Mouse (Mus musculus) T-helper 17 cell (primary cell): ENCODE results near the gene Dazap2.

ENCODE experiments used
- in situ Hi-C, 2 experiments: fragments of 300-600 bp; cut with MboI, MseI; formaldehyde crosslinking; loops; 1 replicate in 1 of 2; 2 replicates in 1 of 2; pipeline ENCODE4 v1.15.1; 2025; ENCODE audit warnings: high pct_unique_total_duplicates in 2 of 2

The Dazap2 gene

GRCm38 (mm10) chr15:100614996-100615824 lies at the start of gene Dazap2:
TSS of gene Dazap2 (plus strand) at chr15:100615349.
- in situ Hi-C loops = no loop called here

GRCm38 (mm10) chr15:100566531-100566930 lies 48.6 kb upstream of the Dazap2 start:
- in situ Hi-C loops = no loop called here

DNA sequence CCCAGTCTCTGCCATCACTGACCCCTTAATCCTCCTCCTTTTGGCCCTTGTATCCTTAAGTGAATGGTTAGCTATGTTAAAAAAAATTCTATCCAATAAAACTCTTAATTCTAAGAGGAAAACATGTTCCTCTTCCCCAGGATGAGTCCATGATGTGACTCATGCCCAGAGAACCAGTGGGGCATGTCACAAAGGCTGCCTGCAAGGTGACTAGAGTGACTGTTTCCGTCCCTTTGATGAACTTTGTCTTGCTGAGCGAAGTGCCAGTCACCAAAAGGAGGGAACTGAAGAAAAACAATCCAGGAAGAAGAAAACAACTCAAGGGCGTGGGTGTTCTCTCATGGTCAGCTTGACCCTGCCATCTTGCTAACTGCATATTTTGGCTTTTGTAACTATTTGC lies 45.9 kb upstream of the Dazap2 start:
- in situ Hi-C loops = no loop called here

GRCm38 (mm10) chr15:100573946-100574345 lies 41.2 kb upstream of the Dazap2 start:
- in situ Hi-C loops = no loop called here

- in situ Hi-C loops = no loop called here
Measured at GRCm38 (mm10) chr15:100574378-100574777, 40.8 kb upstream of the Dazap2 start.

- in situ Hi-C loops = loop anchor here in 1 of 2 experiments (5.0 kb wide), 1 partner anchor 53 kb away; no protein-coding TSS in a partner anchor
Measured at GRCm38 (mm10) chr15:100575366-100575765, 39.8 kb upstream of the Dazap2 start.

DNA sequence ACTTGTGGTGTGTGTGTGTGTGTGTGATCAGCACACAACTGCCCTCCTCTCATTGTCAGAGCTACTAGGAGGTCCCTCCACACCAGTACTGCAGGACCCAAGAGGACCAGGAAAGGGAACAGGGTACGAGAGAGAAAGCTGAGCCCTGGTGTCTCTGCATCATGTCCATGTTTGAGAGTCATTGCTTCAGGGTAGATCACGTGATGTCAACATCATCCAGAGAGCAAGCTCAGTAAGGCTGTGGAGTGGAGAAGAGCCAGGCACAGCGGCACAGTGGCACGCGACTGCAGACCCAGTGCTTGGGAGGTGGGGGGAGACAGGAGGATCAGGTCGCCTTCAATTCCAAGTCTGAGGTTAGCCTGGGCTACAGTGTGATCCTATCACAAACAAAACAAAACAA lies 38.8 kb upstream of the Dazap2 start:
- in situ Hi-C loops = loop anchor here in 1 of 2 experiments (5.0 kb wide), 1 partner anchor 54 kb away; no protein-coding TSS in a partner anchor

- in situ Hi-C loops = loop anchor here in 1 of 2 experiments (5.0 kb wide), 1 partner anchor 55 kb away; no protein-coding TSS in a partner anchor
Measured at GRCm38 (mm10) chr15:100576810-100577209, 38.3 kb upstream of the Dazap2 start.

- in situ Hi-C loops = loop anchor here in 1 of 2 experiments (5.0 kb wide), 1 partner anchor 56 kb away; no protein-coding TSS in a partner anchor
Measured at GRCm38 (mm10) chr15:100577972-100578371, 37.2 kb upstream of the Dazap2 start.

DNA sequence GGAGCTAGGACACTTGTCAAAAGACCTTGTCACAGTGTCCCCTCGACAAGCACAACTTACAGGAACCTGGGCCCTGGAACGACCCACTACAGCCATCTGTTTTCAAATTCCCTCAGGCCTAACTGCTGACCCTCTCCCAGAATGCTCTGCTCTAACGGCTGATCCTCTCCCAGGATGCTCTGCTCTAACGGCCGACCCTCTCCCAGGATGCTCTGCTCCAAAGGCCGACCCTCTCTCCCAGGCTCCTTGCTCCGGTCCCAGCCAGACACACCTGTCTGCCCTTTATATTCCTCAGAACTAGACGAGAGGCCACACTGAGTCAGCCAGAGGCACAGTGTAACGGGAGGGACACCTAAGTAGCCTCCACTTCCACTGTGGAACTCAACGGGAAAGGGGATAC lies 35.0 kb upstream of the Dazap2 start:
- in situ Hi-C loops = no loop called here

- in situ Hi-C loops = no loop called here
Measured at GRCm38 (mm10) chr15:100585931-100586330, 29.2 kb upstream of the Dazap2 start.

DNA sequence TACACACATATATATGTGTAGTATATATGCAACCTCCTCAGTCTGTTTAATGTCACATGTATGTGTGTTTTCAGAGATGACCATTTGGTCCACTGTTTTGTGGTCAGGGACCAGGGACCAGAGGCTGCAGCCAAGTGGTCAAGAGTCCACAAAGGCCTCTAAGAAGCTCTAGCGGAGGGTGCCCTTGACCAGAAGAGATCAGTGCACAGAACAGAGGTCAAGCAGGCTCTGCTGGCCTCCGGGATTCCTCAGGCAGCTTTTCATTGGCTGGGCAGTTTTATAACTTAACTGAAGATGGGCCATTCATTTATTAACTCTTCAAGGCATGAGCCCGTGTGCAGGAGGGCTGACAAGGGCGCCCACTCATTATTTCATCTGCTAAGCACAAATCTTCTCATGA lies 28.0 kb upstream of the Dazap2 start:
- in situ Hi-C loops = no loop called here

GRCm38 (mm10) chr15:100588297-100588696 lies 26.9 kb upstream of the Dazap2 start:
- in situ Hi-C loops = no loop called here

DNA sequence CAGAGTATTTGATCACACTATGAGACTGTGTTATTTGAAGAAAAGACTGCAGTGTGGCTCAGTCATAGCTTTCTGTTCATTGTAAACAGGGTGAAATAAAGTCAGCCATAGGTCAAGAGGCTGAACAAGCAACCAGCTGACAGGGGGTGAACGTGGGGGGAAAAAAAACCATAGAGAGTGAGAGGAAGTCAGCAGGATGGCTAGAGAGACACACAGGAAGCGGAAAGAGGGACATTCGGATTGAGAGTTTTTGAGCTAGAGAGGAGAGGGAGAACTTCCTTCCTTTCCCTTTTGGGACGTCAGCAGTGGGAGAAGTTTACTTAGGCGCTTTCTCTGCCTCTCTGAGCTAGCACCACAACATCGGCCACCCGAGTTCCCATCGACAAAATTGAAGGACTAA lies 24.7 kb upstream of the Dazap2 start:
- in situ Hi-C loops = loop anchor here in 1 of 2 experiments (5.0 kb wide), 1 partner anchor 33 kb away; no protein-coding TSS in a partner anchor

- in situ Hi-C loops = loop anchor here in 1 of 2 experiments (5.0 kb wide), 1 partner anchor 36 kb away; no protein-coding TSS in a partner anchor
Measured at GRCm38 (mm10) chr15:100592817-100593216, 22.3 kb upstream of the Dazap2 start.

DNA sequence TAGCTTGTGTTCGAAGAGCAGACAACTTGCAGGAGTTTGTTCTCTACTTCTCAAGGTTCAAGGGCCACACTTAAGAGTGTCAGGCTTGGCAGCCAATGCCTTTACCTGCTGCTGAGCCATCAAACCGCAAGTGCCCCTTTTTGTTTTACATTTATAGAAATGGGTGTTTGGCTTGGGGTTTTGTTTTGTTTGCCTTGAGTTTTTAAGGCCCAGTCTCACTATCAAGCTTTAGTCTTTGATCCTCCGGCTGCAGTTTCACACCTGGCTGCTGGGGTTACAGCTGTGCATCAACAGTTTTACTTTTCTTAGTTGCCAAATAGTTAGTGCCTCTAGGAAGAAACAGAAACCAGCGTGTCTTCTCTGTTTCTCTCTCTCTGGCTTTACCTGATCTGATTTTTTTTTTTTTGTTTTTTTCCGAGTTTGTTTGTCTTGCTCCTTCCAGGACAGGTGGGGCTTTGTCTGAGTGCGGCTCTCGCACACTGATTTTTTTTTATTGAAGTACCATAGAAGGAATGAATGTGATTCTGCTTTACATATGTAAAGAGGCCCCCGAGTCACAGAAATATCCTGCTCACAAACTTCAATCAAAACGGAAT lies 16.8 kb upstream of the Dazap2 start:
- in situ Hi-C loops = no loop called here

- in situ Hi-C loops = no loop called here
Measured at GRCm38 (mm10) chr15:100598883-100599275, 16.3 kb upstream of the Dazap2 start.

GRCm38 (mm10) chr15:100599276-100600046 lies 15.7 kb upstream of the Dazap2 start, which contains the start of gene Pou6f1:
TSS of gene Pou6f1 (minus strand) at chr15:100599984.
- in situ Hi-C loops = no loop called here

- in situ Hi-C loops = no loop called here
Measured at GRCm38 (mm10) chr15:100600047-100600695, 15.0 kb upstream of the Dazap2 start.

GRCm38 (mm10) chr15:100600696-100601272 lies 14.4 kb upstream of the Dazap2 start:
- in situ Hi-C loops = no loop called here

GRCm38 (mm10) chr15:100601669-100602068 lies 13.5 kb upstream of the Dazap2 start:
- in situ Hi-C loops = no loop called here
